Mouse (Mus musculus) CH12.LX (cell line): ENCODE results near the gene Ergic1. TPM values are rescaled to one million over a fixed set of nuclear protein-coding genes. Genes with fewer than 3 reads are reported as not detected.

Source experiments
- DNase-seq: peaks from one replicate; pipeline ENCODE4 v3.0.0-alpha.2; 2013; ENCODE audit errors: extremely low read depth
- H3K27ac ChIP-seq: 2 replicates; pipeline ENCODE4 v1.5.1; 2012; ENCODE audit warnings: low read depth, mild to moderate bottlenecking, control low read depth, moderate library complexity; ENCODE audit not compliant: insufficient read depth
- H3K27me3 ChIP-seq: replicated peaks from 2 replicates; pipeline ENCODE3; 2012; ENCODE audit warnings: inconsistent platforms
- H3K36me3 ChIP-seq, 2 experiments: replicated peaks in 1 of 2; 2 replicates each; pipeline versions ENCODE3 to v1.6.1; 2012; ENCODE audit warnings: inconsistent platforms in 1 of 2, low read length in 1 of 2, mild to moderate bottlenecking in 1 of 2, mixed read lengths in 1 of 2, moderate library complexity in 1 of 2; ENCODE audit not compliant: control insufficient read depth in 1 of 2, insufficient read depth in 1 of 2
- H3K4me1 ChIP-seq, 2 experiments: 2 replicates each; pipeline ENCODE4 v1.6.1; 2012; ENCODE audit warnings: inconsistent platforms in 1 of 2, moderate library complexity in 1 of 2; ENCODE audit not compliant: insufficient read depth in 2 of 2, control insufficient read depth in 1 of 2
- H3K4me2 ChIP-seq: 2 replicates; pipeline ENCODE4 v1.6.1; 2012; ENCODE audit warnings: low read depth, mild to moderate bottlenecking, control low read depth; ENCODE audit not compliant: poor library complexity, insufficient read depth, severe bottlenecking
- H3K4me3 ChIP-seq, 3 experiments: fragments of 150-350 bp in 1 of 3; sonication (generic) in 1 of 3; replicated peaks in 1 of 3; 2 replicates each; pipeline versions ENCODE3 to v1.5.1; 2011 to 2012; ENCODE audit warnings: low read depth in 2 of 3, low read length in 2 of 3, mild to moderate bottlenecking in 2 of 3, moderate library complexity in 2 of 3, control low read depth in 1 of 3, improper control_type of control experiment in 1 of 3, inconsistent platforms in 1 of 3, mixed read lengths in 1 of 3; ENCODE audit not compliant: poor library complexity in 1 of 3
- H3K79me2 ChIP-seq: replicated peaks from 2 replicates; pipeline ENCODE4 v1.6.1; 2012; ENCODE audit warnings: mild to moderate bottlenecking, moderate library complexity; ENCODE audit not compliant: control insufficient read depth, poor library complexity, insufficient read depth, severe bottlenecking; ENCODE audit errors: extremely low read depth
- H3K9ac ChIP-seq: 2 replicates; pipeline ENCODE4 v1.6.1; 2012; ENCODE audit warnings: low read depth, mild to moderate bottlenecking, control low read depth, moderate library complexity; ENCODE audit not compliant: insufficient read depth
- H3K9me3 ChIP-seq: replicated peaks from 2 replicates; pipeline ENCODE3; 2012; ENCODE audit warnings: low read length, inconsistent platforms, mixed read lengths
- CHD1 ChIP-seq: IDR thresholded peaks from 2 replicates; pipeline ENCODE4 v1.6.1; 2012; ENCODE audit warnings: low read depth, low read length, improper control_type of control experiment, inconsistent platforms
- CHD2 ChIP-seq: IDR thresholded peaks from 2 replicates; pipeline ENCODE4 v1.6.1; 2011; ENCODE audit warnings: low read length, improper control_type of control experiment
- CTCF ChIP-seq, 2 experiments: IDR thresholded peaks in 1 of 2; conservative IDR thresholded peaks in 1 of 2; 2 replicates each; pipeline ENCODE4 v1.5.1; 2011 to 2012; ENCODE audit warnings: low read depth in 2 of 2, low read length in 2 of 2, improper control_type of control experiment in 1 of 2, inconsistent platforms in 1 of 2, mild to moderate bottlenecking in 1 of 2, moderate library complexity in 1 of 2
- ETS1 ChIP-seq: conservative IDR thresholded peaks from 2 replicates; pipeline ENCODE4 v1.6.1; 2012; ENCODE audit warnings: low read depth, mild to moderate bottlenecking, inconsistent platforms, low read length, improper control_type of control experiment, moderate library complexity
- GABPA ChIP-seq: IDR thresholded peaks from 2 replicates; pipeline ENCODE4 v1.6.1; 2012; ENCODE audit warnings: low read depth, low read length, improper control_type of control experiment, inconsistent platforms; ENCODE audit not compliant: insufficient replicate concordance
- IRF4 ChIP-seq: IDR thresholded peaks from 2 replicates; pipeline ENCODE4 v1.6.1; 2014; ENCODE audit warnings: low read depth, mild to moderate bottlenecking, inconsistent platforms, low read length, improper control_type of control experiment
- JUN ChIP-seq: IDR thresholded peaks from 2 replicates; pipeline ENCODE4 v1.6.1; 2011; ENCODE audit warnings: low read depth, mild to moderate bottlenecking, low read length, improper control_type of control experiment, moderate library complexity; ENCODE audit not compliant: insufficient read depth
- MEF2A ChIP-seq: IDR thresholded peaks from 2 replicates; pipeline ENCODE4 v1.6.1; 2014; ENCODE audit warnings: low read depth, mild to moderate bottlenecking, inconsistent platforms, low read length, improper control_type of control experiment, borderline replicate concordance
- MYC ChIP-seq: IDR thresholded peaks from 2 replicates; pipeline ENCODE4 v1.6.1; 2011; ENCODE audit warnings: low read depth, mild to moderate bottlenecking, improper control_type of control experiment, low read length
- NELFE ChIP-seq: IDR thresholded peaks from 2 replicates; pipeline ENCODE4 v1.6.1; 2011; ENCODE audit warnings: low read depth, low read length, improper control_type of control experiment
- PAX5 ChIP-seq: IDR thresholded peaks from 2 replicates; pipeline ENCODE4 v1.6.1; 2012; ENCODE audit warnings: low read length, inconsistent platforms, mixed read lengths
- POLR2A ChIP-seq: IDR thresholded peaks from 2 replicates; pipeline ENCODE4 v1.6.1; 2011; ENCODE audit warnings: low read depth, mild to moderate bottlenecking, improper control_type of control experiment, low read length
- RAD21 ChIP-seq: IDR thresholded peaks from 2 replicates; pipeline ENCODE4 v1.6.1; 2011; ENCODE audit warnings: low read depth, mild to moderate bottlenecking, low read length, improper control_type of control experiment, moderate library complexity
- RCOR1 ChIP-seq: conservative IDR thresholded peaks from 2 replicates; pipeline ENCODE4 v1.6.1; 2012; ENCODE audit warnings: low read depth, mild to moderate bottlenecking, inconsistent platforms, low read length, improper control_type of control experiment
- UBTF ChIP-seq: IDR thresholded peaks from 2 replicates; pipeline ENCODE4 v1.6.1; 2012; ENCODE audit warnings: low read depth, mild to moderate bottlenecking, inconsistent platforms, low read length, improper control_type of control experiment, moderate library complexity
- dilution Hi-C: fragments of 300-500 bp; cut with MboI; formaldehyde crosslinking; loops from 2 replicates; pipeline ENCODE4 v1.14.3; 2020; ENCODE audit warnings: low sequenced_read_pairs; ENCODE audit not compliant: extremely low pct_unique_long_range_greater_than_20kb, extremely low pct_ligation_motif_present
- in situ Hi-C: fragments of 300-500 bp; cut with MboI; formaldehyde crosslinking; loops from 3 replicates; pipeline ENCODE4 v1.14.3; 2019; ENCODE audit warnings: low sequenced_read_pairs, low pct_ligation_motif_present, low pct_unique_long_range_greater_than_20kb, mixed read lengths
- polyA plus RNA-seq: library from polyadenylated mRNA; unstranded; fragments of >175 nt; gene quantifications from 2 replicates; pipeline ENCODE4 v1.2.1, GENCODE M21; 2012; ENCODE audit warnings: low read depth; ENCODE audit not compliant: insufficient read length
- total RNA-seq, 2 experiments: library from RNA; depleted of rRNA; stranded (reverse); fragments of 300-350 nt in 1 of 2; fragments of >200 nt in 1 of 2; gene quantifications; 2 replicates each; pipeline ENCODE4 v1.2.3; 2012 to 2014

Gene Ergic1
- total and polyA plus RNA-seq, 3 experiments: 93.5 to 142 (median 131) TPM

- peaks cover 27 to 66% of the 10 kb centered on the region in 2 experiments for H3K4me1 ChIP-seq
- TF ChIP-seq GABPA: no peak
- in situ Hi-C loops: no loop called here
- dilution Hi-C loops: no loop called here
- H3K27ac ChIP-seq: no peak overlapping the region
- no peak overlapping the region for H3K4me3 ChIP-seq
- DNase-seq: no peak
- H3K36me3 ChIP-seq: peaks cover 8 to 80% of the 10 kb centered on the region in 2 experiments
- H3K9ac ChIP-seq: no peak overlapping the region
- no peaks in the 10 kb centered on the region; the same call in 1 of the 2 replicates for H3K79me2 ChIP-seq
- H3K9me3 ChIP-seq: no peaks in the 10 kb centered on the region
- H3K4me2 ChIP-seq: no peak overlapping the region
- H3K27me3 ChIP-seq: no peaks in the 10 kb centered on the region
Measured at GRCm38 (mm10) chr17:26596856-26597481, 35.7 kb downstream of the Ergic1 start.

- no peaks in the 10 kb centered on the region for H3K27me3 ChIP-seq
- no peak overlapping the region for H3K9ac ChIP-seq
- peaks cover 4% of the 10 kb centered on the region for H3K79me2 ChIP-seq
- H3K4me3 ChIP-seq: no peak overlapping the region
- no peak overlapping the region for H3K27ac ChIP-seq
- in situ Hi-C loops (no loop called here), dilution Hi-C loops (no loop called here)
- H3K4me1 ChIP-seq: peaks cover 36 to 79% of the 10 kb centered on the region in 2 experiments
- no peak for DNase-seq
- H3K4me2 ChIP-seq: no peak overlapping the region
- no peaks in the 10 kb centered on the region for H3K9me3 ChIP-seq
- TF ChIP-seq IRF4 (no peak), CTCF (conservative IDR thresholded peaks at IDR 0.05 in 1 of 2, IDR thresholded peaks at IDR 0.05 in 1 of 2; ENCODE audit: low read depth in 2 of 2, low read length in 2 of 2) (no peak), RCOR1 (no peak), POLR2A (no peak), UBTF (no peak), MEF2A (no peak), CHD1 (no peak), MYC (no peak), RAD21 (no peak), ETS1 (no peak), PAX5 (no peak), CHD2 (no peak), NELFE (no peak), JUN (no peak)
- H3K36me3 ChIP-seq: peaks cover 0 to 80% of the 10 kb centered on the region in 2 experiments
Measured at GRCm38 (mm10) chr17:26598845-26599244, 37.6 kb downstream of the Ergic1 start.
